Mouse (Mus musculus): ENCODE measurements around the gene Fam227a.
A peak's percentile ranks its signal among the peaks of the same experiment; 100 is the strongest.
"Not testable (repeated sequence)": the region's sequence is repeated elsewhere in the genome, so short reads cannot be mapped to it uniquely, and the experiment has no call there.

Fam227a gene

DNA sequence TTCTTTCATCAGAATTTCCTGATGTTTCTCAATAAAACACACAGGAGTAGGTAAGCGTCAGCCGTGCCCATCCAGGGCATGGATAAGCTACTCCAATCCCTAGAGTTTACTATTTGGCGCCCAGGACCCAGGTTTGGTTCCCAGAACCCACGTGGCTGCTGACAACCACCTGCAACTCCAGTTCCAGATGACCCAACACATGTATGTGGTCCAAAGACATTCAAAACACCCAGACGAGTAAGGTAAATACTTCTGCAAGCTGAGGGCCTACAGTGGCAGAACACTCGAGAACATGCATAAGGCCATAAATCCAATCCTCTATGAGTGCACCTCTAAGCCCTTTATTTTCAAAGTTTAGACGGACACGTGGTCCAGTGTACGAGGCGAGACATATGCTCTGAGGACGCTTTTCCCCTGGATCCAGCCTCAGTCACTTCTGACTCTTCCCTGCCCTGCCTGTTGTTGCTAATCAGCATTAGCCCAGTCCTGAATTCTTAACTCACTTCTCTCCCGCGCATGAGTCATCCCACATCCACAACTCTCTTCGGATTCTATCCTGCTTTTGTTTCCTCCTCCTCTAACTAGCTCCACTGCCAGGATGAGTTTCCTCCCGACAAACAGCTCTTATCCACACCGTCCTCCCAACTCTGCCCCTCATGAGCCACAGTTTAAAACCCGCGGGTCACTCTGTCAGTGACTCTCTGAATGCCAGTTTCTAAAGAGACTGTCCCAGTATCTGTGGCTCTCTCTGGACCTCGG is 25.1 kb upstream of the Fam227a start:
- peak in 1 of 2 experiments; percentile 43 for DNase-seq (ENCODE audit: low spot score in 2 of 2)

DNA sequence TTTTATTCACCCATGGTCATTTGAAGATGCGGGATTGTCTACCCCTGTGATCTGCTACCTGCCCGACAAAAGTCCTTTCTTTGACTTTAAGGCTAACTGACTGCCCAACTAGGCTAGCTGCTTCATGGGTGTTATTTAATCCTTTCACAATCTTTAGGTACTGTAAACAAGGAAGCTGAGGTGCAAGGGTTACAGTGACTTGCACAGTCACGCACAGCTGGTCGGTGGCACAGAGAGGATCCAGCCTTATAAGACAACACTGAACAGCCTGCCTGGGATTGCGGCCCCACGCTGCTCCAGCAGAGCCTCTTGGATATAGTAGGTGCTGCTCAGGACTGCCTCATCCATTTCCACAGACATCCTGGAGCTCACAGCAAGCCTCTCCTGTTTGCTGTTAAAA is 24.4 kb upstream of the Fam227a start:
- DNase-seq (ENCODE audit: low spot score in 2 of 2) = no peak

DNA sequence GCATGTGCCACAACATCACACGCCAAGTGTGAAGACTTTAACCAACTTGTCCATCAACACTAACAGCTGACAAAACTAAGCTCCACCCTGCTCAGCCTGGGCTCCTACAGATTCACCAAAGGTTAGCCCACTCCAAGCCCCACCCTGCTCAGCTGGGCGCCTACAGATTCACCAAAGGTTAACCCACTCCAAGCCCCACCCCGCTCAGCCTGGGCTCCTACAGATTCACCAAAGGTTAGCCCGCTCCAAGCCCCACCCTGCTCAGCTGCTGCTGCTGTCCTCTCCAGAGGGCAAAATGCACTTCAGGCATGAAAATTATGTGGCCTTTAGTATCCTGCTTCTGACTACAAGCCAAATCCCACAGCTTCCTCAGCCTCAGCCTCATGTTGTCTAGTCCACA is 23.2 kb upstream of the Fam227a start:
- DNase-seq (ENCODE audit: low spot score in 2 of 2) = no peak

DNA sequence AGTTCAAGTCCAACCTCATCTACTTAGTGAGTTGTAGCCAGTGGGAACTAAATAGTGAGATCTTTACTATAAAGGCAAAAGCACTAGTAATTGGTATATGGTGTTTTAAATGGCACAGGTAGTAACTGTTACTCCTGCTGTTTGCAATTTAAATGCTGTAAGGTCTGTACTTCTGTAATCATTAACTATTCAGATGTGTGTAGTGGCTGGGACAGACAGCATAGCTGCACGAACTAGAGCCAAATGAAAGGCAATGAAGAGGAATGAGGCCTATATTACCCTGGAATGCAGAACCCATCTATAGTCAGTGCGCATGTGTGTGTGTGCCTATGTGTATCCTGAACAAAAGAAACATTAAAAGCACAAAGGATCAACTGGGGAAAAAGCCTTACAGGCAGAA is 19.2 kb upstream of the Fam227a start:
- no peak for DNase-seq (ENCODE audit: low spot score in 2 of 2)

DNA sequence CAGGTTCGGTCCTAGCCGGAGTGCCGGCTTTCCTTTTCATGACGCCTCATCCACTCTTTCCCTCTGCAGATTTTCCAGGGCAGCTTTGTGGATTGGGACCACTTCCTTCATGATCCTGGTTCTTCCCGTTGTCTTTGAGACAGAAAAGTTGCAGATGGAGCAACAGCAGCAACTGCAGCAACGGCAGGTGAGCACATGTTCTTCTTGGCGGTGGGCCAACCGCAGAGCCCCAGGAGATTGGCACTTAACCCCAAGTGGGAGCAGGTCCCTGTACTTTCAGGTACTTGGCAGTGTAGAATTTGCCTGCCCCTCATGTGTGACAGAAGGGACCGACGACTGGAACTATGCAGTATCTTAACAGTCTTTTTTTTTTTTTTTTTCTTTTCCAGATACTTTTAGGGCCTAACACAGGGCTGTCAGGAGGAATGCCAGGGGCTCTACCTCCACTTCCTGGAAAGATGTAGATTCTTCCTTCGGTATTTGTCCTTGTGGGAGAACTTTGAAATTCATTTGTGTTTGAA is 13.1 kb upstream of the Fam227a start:
- DNase-seq (ENCODE audit: low spot score in 2 of 2) = not testable (repeated sequence)

DNA sequence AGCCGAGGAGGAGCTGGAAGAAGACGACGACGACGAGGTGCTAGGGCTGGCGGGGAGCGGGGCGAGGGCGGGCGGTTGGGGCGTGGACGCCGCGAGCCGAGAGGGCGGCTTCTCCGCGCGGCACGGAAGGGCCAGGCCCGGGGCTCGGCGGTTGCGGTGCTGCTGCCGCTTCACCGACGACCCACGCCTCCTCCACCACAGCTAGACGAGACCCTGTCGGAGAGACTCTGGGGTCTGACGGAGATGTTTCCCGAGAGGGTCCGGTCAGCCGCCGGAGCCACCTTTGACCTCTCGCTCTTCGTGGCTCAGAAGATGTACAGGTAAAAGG is 12.2 kb upstream of the Fam227a start:
- no peak for DNase-seq (ENCODE audit: low spot score in 2 of 2)

DNA sequence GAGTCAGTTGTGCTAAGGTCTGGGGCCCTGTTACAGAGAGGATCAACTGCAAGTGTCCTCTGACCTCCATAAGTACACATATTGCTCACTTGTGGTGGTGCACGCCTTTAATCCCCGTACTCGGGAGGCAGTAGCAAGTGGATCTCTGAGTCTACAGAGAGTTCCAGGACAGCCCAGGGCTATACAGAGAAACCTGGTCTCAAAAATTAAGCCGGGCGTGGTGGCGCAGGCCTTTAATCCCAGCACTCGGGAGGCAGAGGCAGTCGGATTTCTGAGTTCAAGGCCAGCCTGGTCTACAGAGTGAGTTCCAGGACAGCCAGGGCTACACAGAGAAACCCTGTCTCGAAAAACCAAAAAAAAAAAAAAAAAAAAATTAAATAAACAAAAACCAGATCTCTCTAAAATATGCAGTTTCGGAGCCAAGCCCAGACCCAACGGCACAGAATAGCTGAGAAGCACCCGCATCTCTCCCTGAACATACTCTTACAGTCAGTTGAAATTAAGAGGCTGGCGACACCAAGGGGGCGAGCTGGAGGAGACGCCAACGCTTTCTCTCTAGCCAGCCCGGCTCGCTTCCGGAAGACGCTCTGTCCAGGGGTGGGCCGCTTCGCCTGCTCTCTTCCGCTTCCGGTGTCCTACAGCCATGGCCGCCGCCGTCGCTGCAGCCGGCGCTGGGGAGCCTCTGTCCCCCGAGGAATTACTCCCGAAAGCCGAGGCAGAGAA is 11.7 kb upstream of the Fam227a start, which contains the start of gene Tomm22:
Gene Tomm22 (plus strand): TSS at position 613 of the 723 bp plus-strand sequence.
- peak; percentile 71 to 86 for DNase-seq (ENCODE audit: low spot score in 2 of 2)

DNA sequence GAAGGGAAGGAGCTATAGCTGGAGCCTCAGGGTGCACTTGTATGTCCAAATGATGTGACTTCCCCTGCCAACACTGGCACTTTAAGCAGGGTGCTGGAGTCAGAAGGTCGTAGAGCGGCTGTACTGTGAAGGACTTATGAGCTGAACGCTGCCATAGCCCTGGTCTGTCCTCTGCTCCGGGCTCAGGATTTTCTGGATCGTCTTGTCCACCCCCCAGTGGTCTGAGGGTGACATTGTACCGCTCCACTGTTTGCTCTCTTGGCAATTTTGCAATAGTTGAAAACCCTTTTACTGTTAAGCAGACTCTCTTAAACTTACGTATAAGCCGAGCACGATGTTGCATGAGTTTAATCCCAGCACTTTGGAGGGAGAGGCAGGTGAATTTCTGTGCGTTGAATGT is 10.4 kb upstream of the Fam227a start:
- no peak for DNase-seq (ENCODE audit: low spot score in 2 of 2)

DNA sequence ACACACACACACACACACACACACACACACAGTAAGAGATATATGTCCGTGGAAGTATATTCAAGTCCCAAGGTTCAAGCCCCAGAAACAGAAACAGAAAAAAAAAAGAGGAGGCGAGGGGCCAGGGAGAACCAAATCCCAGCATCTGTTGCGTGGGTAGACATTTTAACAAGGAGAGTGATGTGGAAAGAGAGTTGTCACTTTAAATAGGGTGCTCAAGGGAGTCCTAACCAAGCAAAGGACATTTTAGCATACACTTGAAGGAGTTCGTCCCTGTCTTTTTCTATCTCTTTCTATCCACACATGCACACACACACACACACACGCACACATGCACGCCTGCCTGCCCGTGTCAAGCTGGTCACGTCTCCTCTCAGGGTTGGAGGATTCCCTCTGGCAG is 5.9 kb upstream of the Fam227a start:
- peak in 1 of 2 experiments; percentile 44 for DNase-seq (ENCODE audit: low spot score in 2 of 2)

DNA sequence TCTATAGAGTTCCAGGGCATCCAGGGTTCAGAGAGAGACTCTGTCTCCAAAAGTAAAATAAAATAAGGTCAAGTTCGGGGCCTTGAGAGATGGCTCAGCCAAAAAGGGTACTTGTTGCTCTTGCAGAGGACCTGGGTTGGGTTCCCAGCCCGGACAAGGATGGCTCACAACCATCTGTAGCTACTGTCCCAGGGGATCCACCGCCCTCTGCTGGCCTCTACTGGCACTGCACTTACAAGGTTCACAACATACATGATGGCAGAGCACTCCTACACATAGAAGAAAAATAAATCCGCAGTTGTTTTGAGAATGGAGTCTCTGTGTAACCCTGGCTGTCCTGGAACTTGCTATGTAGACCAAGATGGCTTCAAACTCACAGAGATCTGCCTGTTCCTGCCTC is 3.1 kb upstream of the Fam227a start:
- no peak for DNase-seq (ENCODE audit: low spot score in 2 of 2)

DNA sequence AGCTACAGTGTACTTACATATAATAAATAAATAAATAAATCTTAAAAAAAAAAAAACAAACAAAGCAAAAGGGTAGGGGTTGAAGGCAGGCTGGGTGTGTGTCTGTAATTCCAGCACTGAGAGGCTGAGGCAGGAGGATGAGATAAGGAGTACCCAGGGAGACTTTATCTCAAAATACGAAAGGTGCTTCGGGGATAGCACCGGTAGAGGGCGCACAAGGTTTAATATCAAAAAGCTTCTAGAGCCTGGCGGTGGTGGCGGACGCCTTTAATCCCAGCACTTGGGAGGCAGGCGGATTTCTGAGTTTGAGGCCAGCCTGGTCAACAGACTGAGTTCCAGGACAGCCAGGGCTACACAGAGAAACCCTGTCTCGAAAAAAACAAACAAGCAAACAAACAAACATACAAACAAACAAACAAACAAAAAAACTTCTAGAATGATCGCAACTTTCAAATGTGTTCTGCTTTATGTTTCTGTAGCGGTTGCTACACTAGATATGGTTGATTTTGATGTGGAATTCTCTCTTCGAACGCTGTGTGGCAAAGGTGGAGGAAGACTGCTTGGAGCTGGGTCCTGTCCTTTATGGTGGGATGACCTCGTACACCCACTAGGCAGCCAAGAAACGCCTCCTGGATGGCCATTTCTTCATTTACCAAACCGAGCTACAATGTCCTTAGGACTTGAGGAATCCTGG is 772 bp downstream of the Fam227a start:
- DNase-seq (ENCODE audit: low spot score in 2 of 2) = peak; percentile 53 to 93

DNA sequence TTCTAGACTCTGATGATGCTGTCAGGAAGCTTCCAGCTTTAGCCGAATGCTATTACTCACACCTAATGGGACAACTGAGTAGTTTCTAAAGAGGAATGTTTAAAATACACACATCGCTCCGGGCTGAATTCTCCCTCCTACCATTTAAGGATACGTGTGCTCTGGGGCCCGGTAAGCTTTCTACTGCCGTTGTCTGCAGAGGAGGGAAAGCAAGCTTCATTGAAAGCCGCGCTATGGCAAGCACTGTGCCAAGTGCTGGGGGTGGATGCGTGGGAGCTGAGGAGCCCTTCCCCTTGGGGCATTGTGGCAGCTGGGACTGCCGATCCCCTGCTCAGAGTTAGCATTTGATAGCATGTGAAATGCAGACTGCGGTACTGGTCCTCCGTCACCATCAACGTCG is 2.3 kb downstream of the Fam227a start:
- peak; percentile 55 to 64 for DNase-seq (ENCODE audit: low spot score in 2 of 2)

DNA sequence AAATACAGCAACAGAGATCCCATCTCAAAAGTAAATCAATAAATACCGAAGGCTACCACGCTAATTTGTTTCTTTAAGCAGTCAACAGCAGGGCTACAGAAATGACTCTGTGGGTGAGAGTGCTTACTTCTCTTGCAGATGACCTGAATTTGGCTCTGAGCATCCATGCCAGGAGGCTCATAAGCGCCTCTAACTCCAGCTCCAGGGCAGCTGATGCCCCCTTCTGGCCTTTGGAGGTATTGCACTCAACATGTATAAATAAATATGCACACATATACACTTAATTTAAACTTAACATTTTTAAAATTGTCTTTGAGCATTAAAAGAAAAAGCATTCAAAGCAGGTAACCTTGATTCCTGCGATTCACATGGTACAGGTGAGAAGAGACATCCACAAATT is 7.3 kb downstream of the Fam227a start:
- no peak for DNase-seq (ENCODE audit: low spot score in 2 of 2)

DNA sequence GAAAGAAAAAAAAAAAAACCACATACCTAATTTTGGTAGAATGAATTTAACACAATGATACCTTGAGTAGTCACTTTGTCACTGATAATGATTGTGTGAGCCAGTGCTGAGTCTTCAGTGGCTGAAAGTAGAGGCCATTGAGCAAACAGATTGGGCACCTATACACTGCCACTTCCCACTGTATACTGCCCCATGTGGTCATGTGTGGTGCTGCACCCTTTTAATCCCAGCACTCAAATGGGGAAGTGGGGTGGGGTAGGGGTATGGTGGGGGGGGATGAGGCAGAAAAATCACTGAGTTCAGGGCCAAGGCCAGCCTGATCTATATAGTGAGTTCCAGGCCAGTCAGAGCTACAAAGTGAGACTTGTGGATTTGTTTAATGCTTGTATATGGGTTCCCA is 8.2 kb downstream of the Fam227a start:
- peak in 1 of 2 experiments; percentile 29 for DNase-seq (ENCODE audit: low spot score in 2 of 2)

DNA sequence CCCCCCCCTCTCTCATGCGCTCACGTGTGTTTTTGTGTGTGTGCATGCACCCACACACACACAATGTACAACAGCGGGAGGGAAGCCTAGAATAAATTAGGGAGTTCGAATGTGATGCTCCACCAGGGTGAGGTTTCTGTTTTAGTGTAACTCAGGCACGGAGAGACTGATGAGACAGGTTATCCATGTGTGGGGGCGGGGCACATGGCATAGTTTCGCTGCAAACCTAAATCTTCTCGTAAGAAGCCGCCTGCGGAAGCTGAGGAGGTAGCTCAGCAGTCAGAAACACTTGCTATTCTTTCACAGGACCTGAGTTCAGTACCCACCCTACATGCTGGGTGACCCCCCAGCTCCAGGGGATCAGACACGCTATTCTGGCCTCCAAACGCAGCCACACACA is 10.6 kb downstream of the Fam227a start:
- peak in 1 of 2 experiments; percentile 51 for DNase-seq (ENCODE audit: low spot score in 2 of 2)

DNA sequence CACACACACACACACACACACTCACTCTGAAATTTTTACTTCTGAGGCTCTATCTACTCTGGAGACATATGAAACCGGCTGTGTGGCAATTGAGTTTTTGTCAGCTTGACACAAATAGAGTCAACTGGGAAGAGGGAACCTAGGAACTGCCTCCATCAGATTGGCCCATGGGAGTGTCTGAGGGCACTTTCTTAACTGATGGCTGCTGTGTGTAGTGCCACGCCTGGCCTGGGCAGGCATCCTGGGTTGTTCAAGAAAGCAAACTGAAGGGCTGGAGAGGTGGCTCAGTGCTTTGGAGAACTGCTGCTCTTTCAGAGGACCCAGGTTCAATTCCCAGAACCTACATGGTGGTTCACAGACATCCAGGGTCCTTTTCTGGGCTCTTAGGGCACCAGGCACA is 13.3 kb downstream of the Fam227a start:
- DNase-seq (ENCODE audit: low spot score in 2 of 2) = no peak

DNA sequence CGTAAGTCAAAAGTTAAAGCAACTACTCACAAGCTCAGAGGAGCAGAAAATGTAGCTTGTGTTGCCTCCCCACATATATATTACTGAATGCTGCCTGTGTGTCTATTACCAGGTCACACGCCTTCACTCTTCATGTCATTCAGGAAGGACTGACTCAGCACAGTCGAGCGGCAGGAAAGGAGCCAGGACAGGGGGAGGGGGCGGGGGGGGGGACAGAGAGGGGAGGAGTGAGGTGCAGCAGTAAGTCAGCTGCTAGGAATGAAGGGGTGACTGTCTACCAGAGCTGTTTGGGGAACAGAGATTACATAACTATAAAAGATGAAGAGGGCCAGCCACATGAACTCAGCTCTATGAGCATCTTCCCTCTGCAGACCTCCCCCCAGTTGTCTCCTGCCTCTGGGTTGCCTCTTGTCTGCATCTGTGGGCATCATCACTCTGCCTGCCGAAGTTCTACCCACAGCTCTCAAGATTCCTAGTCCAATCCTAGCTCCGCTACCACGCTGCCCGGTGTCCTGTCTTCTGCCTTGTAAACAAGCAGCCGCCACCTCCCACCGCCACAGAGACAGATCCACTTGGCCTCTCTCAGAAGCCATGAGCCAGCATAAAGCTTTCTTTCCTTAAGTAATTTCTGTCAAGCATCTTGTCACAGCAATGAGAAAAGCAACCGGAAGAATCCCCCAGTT is 17.5 kb downstream of the Fam227a start:
- peak in 1 of 2 experiments; percentile 41 for DNase-seq (ENCODE audit: low spot score in 2 of 2)

DNA sequence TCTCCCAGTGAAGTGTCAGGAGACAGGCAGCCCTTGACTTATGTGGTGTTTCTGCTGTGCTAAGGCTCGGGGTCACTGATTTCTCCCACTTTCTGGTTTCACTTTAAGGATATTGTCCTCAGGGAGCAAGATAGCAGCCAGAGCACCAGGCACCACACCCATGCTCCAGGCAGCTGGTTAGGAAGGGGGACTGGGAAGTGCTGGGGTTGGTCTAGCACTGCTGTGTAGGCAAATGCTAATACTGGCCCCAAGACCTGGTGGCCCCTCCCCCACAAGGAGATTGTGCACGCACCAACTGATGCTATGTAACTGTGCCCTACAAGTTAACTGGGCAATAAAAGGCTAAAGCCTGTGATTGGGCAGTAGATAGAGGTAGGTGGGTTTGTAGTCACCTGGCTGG is 28.3 kb downstream of the Fam227a start:
- no peak for DNase-seq (ENCODE audit: low spot score in 2 of 2)

DNA sequence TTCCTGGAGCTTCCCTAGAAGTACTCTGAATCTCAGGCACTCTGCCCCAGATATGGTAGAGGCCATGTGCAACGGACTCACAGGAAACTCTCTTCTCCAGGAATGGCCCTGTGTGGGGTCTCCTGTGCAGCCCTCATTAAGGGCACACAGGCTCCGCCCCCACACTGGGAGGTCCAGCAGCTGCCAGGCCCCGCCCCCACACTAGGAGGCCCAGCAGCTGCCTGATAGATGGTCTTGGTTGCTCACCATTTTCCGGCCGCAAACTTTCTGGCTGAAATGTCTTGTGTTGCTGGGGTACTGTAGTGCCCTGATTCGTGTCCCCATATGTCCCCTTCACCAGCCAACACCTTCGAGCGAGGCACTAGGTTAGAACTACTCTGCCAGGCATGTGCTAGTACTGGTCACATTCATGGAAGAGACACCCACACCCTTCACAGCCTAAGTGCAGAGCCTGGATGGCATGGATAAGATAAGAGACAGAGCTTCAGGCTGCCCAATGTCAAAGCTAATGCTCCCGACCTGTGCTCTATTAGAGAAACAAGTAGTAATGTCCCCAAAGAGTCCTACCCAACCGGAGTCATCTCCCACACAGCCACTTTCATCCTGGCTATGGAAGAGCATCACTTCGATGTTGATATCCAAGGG is 38.9 kb downstream of the Fam227a start:
- no peak for DNase-seq (ENCODE audit: low spot score in 2 of 2)

DNA sequence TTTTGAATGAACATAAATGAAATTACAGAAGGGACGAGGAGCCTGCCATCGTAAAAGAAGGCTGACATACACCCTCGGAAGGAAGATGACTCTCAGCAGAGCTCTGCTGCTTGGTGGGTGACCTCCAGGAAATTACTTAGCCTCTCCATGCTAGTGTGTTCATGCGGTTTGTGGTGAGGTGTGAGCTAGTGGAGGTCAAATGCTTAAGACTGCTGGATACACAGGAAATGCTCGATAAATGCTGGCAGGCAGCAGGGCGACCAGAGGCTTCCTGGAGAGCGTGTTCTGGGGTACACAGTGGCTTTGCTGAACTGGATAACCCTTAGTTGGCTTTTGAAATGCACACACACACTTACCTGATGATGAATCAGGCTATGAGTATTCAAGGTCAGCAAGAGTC is 40.3 kb downstream of the Fam227a start:
- no peak for DNase-seq (ENCODE audit: low spot score in 2 of 2)

DNA sequence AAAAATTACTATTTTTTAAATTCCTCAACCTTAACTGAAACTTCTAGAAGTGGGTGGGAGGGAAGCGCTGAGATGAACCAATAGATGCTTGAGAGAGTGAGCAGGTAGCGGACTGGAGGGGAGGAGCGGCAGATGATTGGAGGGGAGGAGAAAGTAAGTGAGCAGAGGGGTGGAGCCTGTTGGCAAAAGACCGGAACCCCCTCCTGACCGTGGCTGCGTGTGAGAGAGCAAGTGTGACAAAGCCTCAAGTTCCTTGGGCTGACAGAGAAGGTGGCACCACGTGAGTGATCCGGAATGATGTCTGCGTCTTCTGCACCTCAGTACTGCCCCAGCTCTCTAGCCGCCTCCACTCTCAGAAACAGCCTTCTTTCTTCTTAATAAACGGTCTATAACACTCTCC is 41.6 kb downstream of the Fam227a start:
- no peak for DNase-seq (ENCODE audit: low spot score in 2 of 2)
